Mouse (Mus musculus): ENCODE measurements at regions not wholly inside any gene's neighbourhood (a gene's known extent, or its start where the extent isn't known, plus 50 kb on each side); places are given as distances from the start of the nearest gene placed in this dataset.
"Not testable (repeated sequence)": the region's sequence is repeated elsewhere in the genome, so short reads cannot be mapped to it uniquely, and the experiment has no call there.

- not testable (repeated sequence) for DNase-seq (ENCODE audit: low spot score in 2 of 2)
Observed at GRCm38 (mm10) chr6:22444856-22445255, 88.8 kb upstream of the Fam3c start.

DNA sequence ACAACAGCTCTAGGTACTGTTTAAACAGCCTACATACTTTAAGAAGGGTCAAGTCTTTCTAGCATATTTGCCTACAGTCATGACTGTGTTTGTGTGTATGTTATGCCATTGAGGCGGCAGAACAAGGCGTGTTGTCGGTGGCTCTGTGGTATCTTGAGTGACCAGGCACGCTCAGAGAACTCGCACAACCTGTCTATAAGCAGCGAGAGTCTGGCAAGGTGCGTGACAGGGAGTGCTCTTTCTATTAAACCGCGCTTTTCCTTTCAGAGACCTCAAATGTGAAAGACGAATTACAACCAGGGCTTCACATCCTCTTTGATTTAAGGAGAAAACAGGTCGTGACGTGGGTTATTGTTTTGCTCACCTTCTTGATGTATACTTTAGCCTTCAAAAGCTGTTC, 88.2 kb upstream of the Fam3c start:
- DNase-seq (ENCODE audit: low spot score in 2 of 2): no peak

DNA sequence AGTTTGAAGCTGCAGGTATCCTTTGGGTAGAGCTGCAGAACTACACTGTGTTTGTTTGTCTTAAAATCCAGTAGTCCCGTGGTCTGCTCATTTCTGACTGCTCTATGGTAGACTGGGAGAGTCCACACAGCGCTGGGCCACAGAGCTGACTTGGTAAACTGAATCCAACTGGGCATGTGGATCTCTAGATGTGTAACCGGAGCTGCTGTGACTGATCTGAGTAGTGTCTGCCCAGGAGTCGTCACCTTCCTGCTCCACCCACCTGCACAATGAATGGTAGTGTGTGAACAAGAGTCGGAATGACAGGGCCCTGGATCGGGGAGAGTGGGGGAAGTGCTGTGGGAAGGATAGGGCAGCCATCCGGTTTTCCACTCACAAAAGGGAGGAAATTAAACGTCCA, 87.5 kb upstream of the Fam3c start:
- DNase-seq (ENCODE audit: low spot score in 2 of 2): no peak

DNA sequence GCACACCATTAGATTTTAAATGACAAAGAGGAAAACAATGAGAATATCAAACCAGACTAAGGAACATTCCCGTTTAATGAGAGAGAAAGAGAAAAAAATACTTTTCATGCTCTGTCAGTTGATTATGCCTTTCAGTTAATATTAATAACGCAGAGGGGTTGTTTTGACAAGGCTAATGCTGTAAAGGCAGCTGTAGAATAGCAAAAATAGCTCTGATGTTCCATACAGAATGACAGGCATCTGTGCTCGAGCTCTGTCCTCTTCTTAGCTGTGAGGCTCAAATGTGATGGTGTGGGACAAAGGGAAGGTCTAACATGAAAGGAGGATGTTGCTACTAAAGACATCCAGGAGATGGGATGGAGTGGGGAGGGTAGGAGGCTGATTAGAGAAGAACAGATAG, 87.1 kb upstream of the Fam3c start:
- no peak for DNase-seq (ENCODE audit: low spot score in 2 of 2)

DNA sequence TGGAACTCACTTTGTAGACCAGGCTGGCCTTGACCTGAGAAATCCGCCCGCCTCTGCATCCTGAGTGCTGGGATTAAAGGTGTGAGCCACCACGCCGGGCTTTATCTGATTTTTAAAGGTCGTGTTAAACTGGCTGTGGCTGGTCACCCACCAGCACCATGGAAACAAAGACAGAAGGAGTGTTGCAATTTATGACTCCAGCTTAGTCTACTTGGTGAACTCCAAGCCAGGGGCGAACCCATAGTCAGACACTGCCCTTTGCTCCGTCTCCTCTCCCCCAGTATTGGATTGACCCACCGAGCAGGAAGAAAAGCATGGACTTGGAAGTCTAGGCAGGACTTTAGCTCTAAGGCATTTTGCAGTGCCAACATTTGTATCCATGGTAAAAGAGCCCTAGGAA, 86.5 kb upstream of the Fam3c start:
- DNase-seq (ENCODE audit: low spot score in 2 of 2): no peak

DNA sequence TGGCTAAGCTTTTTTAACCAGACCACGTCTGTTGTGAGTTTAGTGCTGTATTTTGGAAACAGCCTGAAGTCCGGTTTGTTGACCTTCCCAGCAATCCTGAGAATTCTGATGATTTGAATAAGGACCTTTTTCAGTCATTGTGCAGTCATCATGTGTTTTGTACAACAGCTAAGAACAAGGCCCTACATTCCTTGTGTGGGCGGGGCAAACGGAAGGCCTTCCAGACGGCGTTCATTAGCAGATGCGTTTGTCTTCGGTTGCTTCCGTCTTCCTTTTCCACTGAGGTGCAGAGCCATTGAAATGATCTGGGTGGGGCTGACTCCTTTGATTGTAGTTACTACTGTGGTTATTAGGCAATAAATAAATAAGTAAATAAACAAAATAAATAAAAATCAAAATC, 83.8 kb upstream of the Fam3c start:
- DNase-seq (ENCODE audit: low spot score in 2 of 2): no peak

DNA sequence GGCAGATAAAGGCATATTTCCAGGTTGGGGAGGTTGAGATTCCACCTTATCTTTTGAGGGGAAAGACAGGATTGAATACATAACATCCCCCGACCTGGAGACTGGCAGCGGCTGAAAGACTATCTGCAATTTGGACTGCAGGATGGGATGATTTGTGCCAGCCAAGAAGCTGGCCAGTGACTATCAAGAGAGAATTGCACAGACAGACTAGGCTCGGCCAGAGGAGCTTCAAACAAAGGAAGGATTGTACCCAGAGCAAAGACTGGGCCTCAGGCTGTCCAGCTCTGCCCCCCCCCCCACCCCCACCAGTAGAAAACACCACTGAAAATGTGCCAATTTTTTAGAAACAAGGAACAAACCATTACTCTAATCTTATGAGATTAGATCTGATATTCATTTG, 73.0 kb upstream of the Fam3c start:
- no peak for DNase-seq (ENCODE audit: low spot score in 2 of 2)

DNA sequence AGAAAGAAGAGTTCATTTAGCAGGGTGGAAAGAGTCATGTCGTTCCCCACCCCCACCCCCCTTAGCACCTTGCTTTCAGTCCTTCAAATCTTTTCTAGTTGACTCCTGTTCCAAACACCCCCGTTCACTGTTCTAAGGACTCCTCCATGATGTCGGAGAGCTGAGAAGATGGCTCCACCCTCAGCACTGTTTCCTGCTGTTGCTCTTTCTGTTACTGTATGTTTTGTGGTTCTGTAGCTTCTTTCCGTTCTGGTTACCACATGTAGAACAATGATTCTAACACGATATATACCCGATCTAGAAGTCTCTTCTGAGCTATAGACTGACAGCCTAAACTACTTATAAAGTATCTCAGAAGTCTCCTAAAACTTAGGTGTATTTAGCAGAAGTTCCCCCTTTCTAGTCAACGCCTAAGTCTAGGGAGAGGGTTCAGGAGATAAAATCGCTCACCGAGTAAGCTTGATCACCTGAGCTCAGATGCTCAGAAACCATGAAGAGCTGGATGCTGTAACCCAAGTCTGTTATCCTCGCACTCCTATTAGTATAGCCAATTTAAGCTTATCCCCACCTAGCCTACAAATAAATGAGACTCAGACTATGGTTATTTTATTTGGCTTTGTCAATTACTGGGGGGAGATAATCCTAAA, 68.2 kb upstream of the Fam3c start:
- no peak for DNase-seq (ENCODE audit: low spot score in 2 of 2)

GRCm38 (mm10) chr6:22423070-22423980, 67.3 kb upstream of the Fam3c start:
- DNase-seq (ENCODE audit: low spot score in 2 of 2): no peak

- DNase-seq (ENCODE audit: low spot score in 2 of 2): no peak
Observed at GRCm38 (mm10) chr6:22421551-22421950, 65.5 kb upstream of the Fam3c start.

GRCm38 (mm10) chr6:22418279-22418678, 62.2 kb upstream of the Fam3c start:
- no peak for DNase-seq (ENCODE audit: low spot score in 2 of 2)

GRCm38 (mm10) chr6:22417189-22417588, 61.1 kb upstream of the Fam3c start:
- no peak for DNase-seq (ENCODE audit: low spot score in 2 of 2)

DNA sequence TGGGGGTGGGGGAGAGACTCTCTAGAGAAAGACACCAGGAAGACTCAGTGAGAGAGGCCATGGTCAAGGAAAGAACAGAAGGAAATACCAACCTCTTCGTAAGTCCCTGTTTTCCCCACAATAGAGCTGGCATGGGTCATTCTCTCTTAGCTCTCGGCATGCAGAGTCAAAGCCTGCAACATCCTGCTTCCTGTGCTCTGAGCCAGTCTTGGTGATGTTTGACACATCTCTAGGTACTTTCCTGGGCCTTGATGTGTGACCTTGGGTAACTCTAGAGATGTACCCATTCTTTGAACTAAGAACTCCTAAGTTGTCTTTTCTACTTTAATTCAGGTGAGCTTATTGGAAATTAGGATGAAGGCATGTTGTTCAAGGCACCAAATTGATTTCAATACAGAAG, 55.8 kb upstream of the Fam3c start:
- no peak for DNase-seq (ENCODE audit: low spot score in 2 of 2)

DNA sequence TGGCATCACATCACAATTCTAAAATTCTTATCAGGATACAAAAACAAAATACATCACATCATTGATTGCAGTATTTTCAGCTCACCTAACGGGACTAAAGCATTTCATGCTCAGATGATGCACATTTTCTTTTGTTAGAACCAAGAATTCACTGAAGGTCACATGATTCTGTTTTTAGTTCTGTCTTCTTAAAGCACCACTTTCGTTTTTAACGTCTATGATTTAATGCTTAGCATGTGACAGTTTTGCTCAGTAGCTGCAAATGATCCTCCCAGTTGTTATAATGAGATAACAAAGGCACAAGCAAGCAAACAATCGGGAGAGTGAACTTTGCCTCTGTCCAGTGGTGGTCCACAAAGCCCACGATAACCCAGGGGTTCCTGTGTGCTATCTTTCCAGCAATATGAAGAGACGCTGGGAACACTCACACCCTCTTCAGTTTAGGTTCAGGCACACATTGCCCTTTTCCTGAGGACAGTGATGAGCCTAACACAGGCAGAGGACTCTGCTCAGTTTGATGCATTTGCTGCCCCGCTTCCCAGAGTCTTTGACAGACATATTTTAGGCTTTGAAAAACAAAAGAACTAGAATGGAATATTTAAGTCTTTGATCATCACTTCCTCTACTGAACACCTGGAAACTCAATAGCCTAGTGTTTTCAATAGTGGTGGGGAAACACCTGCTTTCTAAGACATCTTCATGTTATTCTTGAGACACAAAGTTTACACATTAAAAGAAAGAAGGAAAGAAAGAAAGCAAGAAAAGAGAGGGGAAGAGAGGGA, 53.0 kb upstream of the Fam3c start:
- DNase-seq (ENCODE audit: low spot score in 2 of 2): no peak

All from frontal cortex, postnatal 36 days (tissue).